Comparison of ENCODE assay signal across 9 mouse cellular contexts in the genomic region with DNA sequence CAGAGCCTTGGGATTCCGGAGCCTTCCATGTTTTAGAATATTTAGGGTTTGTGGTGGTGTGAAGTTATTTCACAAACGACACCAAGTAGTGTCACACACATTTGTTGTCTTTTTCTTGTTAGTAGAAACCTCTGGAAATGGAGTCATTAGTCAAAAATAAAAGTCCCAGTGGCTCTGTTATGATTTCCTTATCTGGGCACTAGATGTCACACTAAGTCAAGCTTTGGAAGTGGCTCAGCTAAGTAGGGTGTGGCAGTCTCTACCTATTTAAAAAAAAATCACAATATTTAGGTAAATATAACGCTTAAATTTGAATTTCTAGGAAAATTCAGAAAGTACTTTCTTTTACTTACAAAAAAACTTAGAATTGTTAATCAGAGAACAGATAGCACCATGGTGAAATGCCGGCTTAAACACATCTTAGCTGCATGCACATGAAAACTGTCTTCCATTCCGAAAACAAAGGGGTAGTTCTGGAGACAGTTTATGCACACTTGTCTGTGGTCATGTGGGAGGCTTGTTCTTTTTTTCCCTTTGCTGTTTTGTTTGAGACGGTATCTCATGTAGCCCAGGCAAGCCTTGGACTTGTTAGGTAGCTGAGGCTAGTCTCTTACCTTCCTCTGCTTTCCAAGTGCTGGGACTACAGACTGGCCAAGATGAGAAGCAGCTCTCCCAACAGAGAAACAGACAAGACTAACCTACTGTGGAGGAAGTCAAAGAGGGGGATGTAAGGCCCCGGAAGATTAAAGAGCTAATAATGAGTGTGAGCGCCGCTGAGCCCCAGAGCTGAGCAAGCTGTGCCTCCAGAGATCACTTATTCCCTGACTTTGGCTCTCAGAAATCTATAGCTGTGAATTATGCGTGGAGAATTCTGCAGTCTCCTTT. TPM values are rescaled to one million over a fixed set of nuclear protein-coding genes. Genes with fewer than 3 reads are reported as not detected.
DNase-seq lines count a peak whose midpoint lies in the region; ATAC-seq lines count a peak whose summit lies in the region.
"Had no signal": no experiment of that assay in that cellular context is flagged by ENCODE, and none has a peak within 500 bp of the region (broad histone marks: within the 10 kb centered on the region; RNA-seq: fewer than 3 reads in every experiment).

No protein-coding gene starts in this region.

- H3K27me3 ChIP-seq in kidney, embryonic 15.5 days = no peaks in the 10 kb centered on the region
- H3K27me3 ChIP-seq in neural tube, embryonic 15.5 days (replicated peaks) = no peaks in the 10 kb centered on the region
- H3K27me3 ChIP-seq: megakaryocyte, embryonic 14.5 days had no signal

- peak; percentile 21 to 56 for DNase-seq in cerebellum, postnatal 14 days
- DNase-seq in A20 (ENCODE audit: low read depth, low spot score) = peak; percentile 49
- peak; percentile 65 for DNase-seq in embryo, embryonic 10.5 days (ENCODE audit: low spot score)
- no peak for DNase-seq in spleen, adult 18-20 months
- DNase-seq in frontal cortex, postnatal 10 days (ENCODE audit: low spot score in 2 of 2) = no peak

- ATAC-seq in cerebellum, adult (ENCODE audit: insufficient number of reproducible peaks, low FRiP score, low TSS enrichment) = no peak; the same call in 1 of the 2 replicates
- ATAC-seq in kidney, embryonic 15.5 days (replicated peaks; ENCODE audit: low FRiP score) = no peak
- peak; percentile 82 for ATAC-seq in neural tube, embryonic 15.5 days (ENCODE audit: low FRiP score)

- 58% methylated on average over 10 of the region's 10 CpGs for WGBS in kidney, embryonic 15.5 days
- 43% methylated on average over 10 of the region's 10 CpGs for WGBS in neural tube, embryonic 15.5 days

- H3K9ac ChIP-seq in kidney, embryonic 15.5 days = no peak overlapping the region
- no peak overlapping the region for H3K9ac ChIP-seq in neural tube, embryonic 15.5 days (replicated peaks)

- H3K36me3 ChIP-seq in kidney, embryonic 15.5 days = peaks cover 15% of the 10 kb centered on the region
- no peaks in the 10 kb centered on the region for H3K36me3 ChIP-seq in neural tube, embryonic 15.5 days

- H3K27ac ChIP-seq in kidney, embryonic 15.5 days = 0 out of 2 replicates have a peak overlapping the region, but pooled peaks have one; percentile 1
- H3K27ac ChIP-seq in neural tube, embryonic 15.5 days (replicated peaks) = peak overlapping the region; percentile 75

- no peak overlapping the region for H3K4me2 ChIP-seq in kidney, embryonic 15.5 days
- H3K4me2 ChIP-seq in neural tube, embryonic 15.5 days = no peak overlapping the region

- peaks cover 21% of the 10 kb centered on the region for H3K4me1 ChIP-seq in kidney, embryonic 15.5 days
- peaks cover 12% of the 10 kb centered on the region for H3K4me1 ChIP-seq in neural tube, embryonic 15.5 days

- no peaks in the 10 kb centered on the region for H3K9me3 ChIP-seq in kidney, embryonic 15.5 days (replicated peaks)
- no peaks in the 10 kb centered on the region for H3K9me3 ChIP-seq in neural tube, embryonic 15.5 days (replicated peaks)
- H3K9me3 ChIP-seq: megakaryocyte, embryonic 14.5 days had no signal

- H3K4me3 ChIP-seq in kidney, embryonic 15.5 days (replicated peaks) = no peak overlapping the region
- H3K4me3 ChIP-seq in neural tube, embryonic 15.5 days (replicated peaks) = no peak overlapping the region
- H3K4me3 ChIP-seq: megakaryocyte, embryonic 14.5 days had no signal

RNA-seq across cellular contexts. Expression of gene Fam114a1, which starts 33.3 kb away (rescaled TPM):
- polyA plus RNA-seq in kidney, embryonic 15.5 days (2015; fragmentation: Nextera tagmentation; extraction: Ambion mirVana) = 39.3 and 41.4 TPM in 2 replicates
- polyA plus RNA-seq in neural tube, embryonic 15.5 days (2015; fragmentation: Nextera tagmentation; extraction: Ambion mirVana) = 10.9 and 15.0 TPM in 2 replicates

RNA-seq across cellular contexts. Expression of gene Tlr6, which starts 43.3 kb away (rescaled TPM):
- 0.60 and 0.93 TPM in 2 replicates for polyA plus RNA-seq in kidney, embryonic 15.5 days (2015; fragmentation: Nextera tagmentation; extraction: Ambion mirVana)
- polyA plus RNA-seq in neural tube, embryonic 15.5 days (2015; fragmentation: Nextera tagmentation; extraction: Ambion mirVana) = 0.26 and 0.66 TPM in 2 replicates

Comparison
In these comparisons a context has a peak if more than half of its experiments do, and no peak if none do; other contexts are left out.
1. DNase-seq: peak in cerebellum, postnatal 14 days (2 of 2), A20 (single experiment) and embryo, embryonic 10.5 days (single experiment); none in spleen, adult 18-20 months (0 of 2) and frontal cortex, postnatal 10 days (0 of 2).